Mouse (Mus musculus): ENCODE results near the gene Liph. TPM values are rescaled to one million over a fixed set of nuclear protein-coding genes. Genes with fewer than 3 reads are reported as not detected.

Liph gene
- polyA plus RNA-seq, 2 experiments: 1.6 to 2.8 TPM

- Histone ChIP-seq H3K36me3 (ENCODE audit: control insufficient read depth, insufficient read depth, low read length) (no peaks in the 10 kb centered on the region), H3K4me3 (replicated peaks; ENCODE audit: low read length) (peak overlapping the region; percentile 5; the same call in 1 of the 2 replicates), H3K9ac (ENCODE audit: low read depth, low read length, severe bottlenecking) (no peak overlapping the region), H3K27ac (replicated peaks; ENCODE audit: low read depth, low read length) (no peak overlapping the region), H3K27me3 (ENCODE audit: control insufficient read depth, insufficient read depth, low read length) (0 out of 2 replicates have a peak, but pooled peaks cover 5% of the 10 kb centered on the region), H3K4me2 (replicated peaks; ENCODE audit: low read depth, low read length, severe bottlenecking) (peak overlapping the region; percentile 30), H3K4me1 (ENCODE audit: control insufficient read depth, insufficient read depth, low read length) (no peaks in the 10 kb centered on the region), H3K9me3 (ENCODE audit: control insufficient read depth, low read length) (no peaks in the 10 kb centered on the region)
- TF ChIP-seq POLR2A (IDR thresholded peaks at IDR 0.05; ENCODE audit: borderline replicate concordance, extremely low read depth, insufficient read depth, insufficient read length): no peak
- no peak for ATAC-seq (ENCODE audit: low FRiP score, low read depth)
- 6% methylated on average over 16 of the region's 16 CpGs for WGBS
- peak; percentile 20 for DNase-seq (ENCODE audit: low spot score)
Observed at GRCm38 (mm10) chr16:21976203-21976602, 19.3 kb downstream of the Liph start.

GRCm38 (mm10) chr16:21971446-21971845 is 24.0 kb downstream of the Liph start:
- no peaks in the 10 kb centered on the region for H3K9me3 ChIP-seq (ENCODE audit: control insufficient read depth, low read length)
- no peak overlapping the region for H3K4me3 ChIP-seq (replicated peaks; ENCODE audit: low read length)
- no peak overlapping the region for H3K4me2 ChIP-seq (replicated peaks; ENCODE audit: low read depth, low read length, severe bottlenecking)
- 59% methylated on average over 4 of the region's 4 CpGs for WGBS
- ATAC-seq (ENCODE audit: low FRiP score, low read depth) (no peak; the same call in 1 of the 2 replicates), DNase-seq (ENCODE audit: low spot score) (peak; percentile 18)
- 0 out of 2 replicates have a peak, but pooled peaks cover 5% of the 10 kb centered on the region for H3K27me3 ChIP-seq (ENCODE audit: control insufficient read depth, insufficient read depth, low read length)
- no peaks in the 10 kb centered on the region for H3K36me3 ChIP-seq (ENCODE audit: control insufficient read depth, insufficient read depth, low read length)
- H3K9ac ChIP-seq (ENCODE audit: low read depth, low read length, severe bottlenecking): no peak overlapping the region
- H3K27ac ChIP-seq (replicated peaks; ENCODE audit: low read depth, low read length): no peak overlapping the region
- H3K4me1 ChIP-seq (ENCODE audit: control insufficient read depth, insufficient read depth, low read length): no peaks in the 10 kb centered on the region
- TF ChIP-seq POLR2A (IDR thresholded peaks at IDR 0.05; ENCODE audit: borderline replicate concordance, extremely low read depth, insufficient read depth, insufficient read length): no peak

GRCm38 (mm10) chr16:21970536-21970935 is 24.9 kb downstream of the Liph start:
- Histone ChIP-seq H3K27me3 (ENCODE audit: control insufficient read depth, insufficient read depth, low read length) (no peaks in the 10 kb centered on the region), H3K9me3 (ENCODE audit: control insufficient read depth, low read length) (no peaks in the 10 kb centered on the region), H3K36me3 (ENCODE audit: control insufficient read depth, insufficient read depth, low read length) (no peaks in the 10 kb centered on the region), H3K9ac (ENCODE audit: low read depth, low read length, severe bottlenecking) (no peak overlapping the region), H3K4me2 (replicated peaks; ENCODE audit: low read depth, low read length, severe bottlenecking) (no peak overlapping the region), H3K4me3 (replicated peaks; ENCODE audit: low read length) (no peak overlapping the region), H3K4me1 (ENCODE audit: control insufficient read depth, insufficient read depth, low read length) (no peaks in the 10 kb centered on the region), H3K27ac (replicated peaks; ENCODE audit: low read depth, low read length) (no peak overlapping the region)
- 86% methylated on average over 6 of the region's 6 CpGs for WGBS
- TF ChIP-seq POLR2A (IDR thresholded peaks at IDR 0.05; ENCODE audit: borderline replicate concordance, extremely low read depth, insufficient read depth, insufficient read length): no peak
- no peak for DNase-seq (ENCODE audit: low spot score)
- ATAC-seq (ENCODE audit: low FRiP score, low read depth): no peak

GRCm38 (mm10) chr16:21969874-21970273 is 25.6 kb downstream of the Liph start:
- Histone ChIP-seq H3K36me3 (ENCODE audit: control insufficient read depth, insufficient read depth, low read length) (no peaks in the 10 kb centered on the region), H3K4me3 (replicated peaks; ENCODE audit: low read length) (no peak overlapping the region), H3K27me3 (ENCODE audit: control insufficient read depth, insufficient read depth, low read length) (no peaks in the 10 kb centered on the region), H3K9ac (ENCODE audit: low read depth, low read length, severe bottlenecking) (no peak overlapping the region), H3K9me3 (ENCODE audit: control insufficient read depth, low read length) (no peaks in the 10 kb centered on the region), H3K4me2 (replicated peaks; ENCODE audit: low read depth, low read length, severe bottlenecking) (no peak overlapping the region), H3K27ac (replicated peaks; ENCODE audit: low read depth, low read length) (no peak overlapping the region), H3K4me1 (ENCODE audit: control insufficient read depth, insufficient read depth, low read length) (no peaks in the 10 kb centered on the region)
- no peak for TF ChIP-seq POLR2A (IDR thresholded peaks at IDR 0.05; ENCODE audit: borderline replicate concordance, extremely low read depth, insufficient read depth, insufficient read length)
- no peak for ATAC-seq (ENCODE audit: low FRiP score, low read depth)
- 89% methylated on average over 4 of the region's 5 CpGs for WGBS
- DNase-seq (ENCODE audit: low spot score): no peak

GRCm38 (mm10) chr16:21965576-21965975 is 29.9 kb downstream of the Liph start:
- 64% methylated on average over 3 of the region's 3 CpGs for WGBS

GRCm38 (mm10) chr16:21955591-21955990 is 39.9 kb downstream of the Liph start:
- WGBS: 74% methylated on average over 12 of the region's 12 CpGs
- H3K27me3 ChIP-seq (ENCODE audit: control insufficient read depth, insufficient read depth, low read length): no peaks in the 10 kb centered on the region
- H3K9ac ChIP-seq (ENCODE audit: low read depth, low read length, severe bottlenecking): no peak overlapping the region
- no peaks in the 10 kb centered on the region for H3K4me1 ChIP-seq (ENCODE audit: control insufficient read depth, insufficient read depth, low read length)
- no peak overlapping the region for H3K4me2 ChIP-seq (replicated peaks; ENCODE audit: low read depth, low read length, severe bottlenecking)
- ATAC-seq (ENCODE audit: low FRiP score, low read depth): no peak
- H3K9me3 ChIP-seq (ENCODE audit: control insufficient read depth, low read length): no peaks in the 10 kb centered on the region
- no peaks in the 10 kb centered on the region for H3K36me3 ChIP-seq (ENCODE audit: control insufficient read depth, insufficient read depth, low read length)
- H3K27ac ChIP-seq (replicated peaks; ENCODE audit: low read depth, low read length): no peak overlapping the region
- no peak for TF ChIP-seq POLR2A (IDR thresholded peaks at IDR 0.05; ENCODE audit: borderline replicate concordance, extremely low read depth, insufficient read depth, insufficient read length)
- no peak for DNase-seq (ENCODE audit: low spot score)
- H3K4me3 ChIP-seq (replicated peaks; ENCODE audit: low read length): no peak overlapping the region

More at GRCm38 (mm10) chr16:21965576-21965975, 29.9 kb downstream of the Liph start:
- no peak for TF ChIP-seq POLR2A (IDR thresholded peaks at IDR 0.05; ENCODE audit: borderline replicate concordance, extremely low read depth, insufficient read depth, insufficient read length)
- no peaks in the 10 kb centered on the region for H3K4me1 ChIP-seq (ENCODE audit: control insufficient read depth, insufficient read depth, low read length)
- no peak for DNase-seq (ENCODE audit: low spot score)
- H3K9ac ChIP-seq (ENCODE audit: low read depth, low read length, severe bottlenecking): no peak overlapping the region
- ATAC-seq (ENCODE audit: low FRiP score, low read depth): no peak
- H3K4me3 ChIP-seq (replicated peaks; ENCODE audit: low read length): no peak overlapping the region
- H3K4me2 ChIP-seq (replicated peaks; ENCODE audit: low read depth, low read length, severe bottlenecking): no peak overlapping the region
- H3K36me3 ChIP-seq (ENCODE audit: control insufficient read depth, insufficient read depth, low read length): no peaks in the 10 kb centered on the region
- no peak overlapping the region for H3K27ac ChIP-seq (replicated peaks; ENCODE audit: low read depth, low read length)
- H3K27me3 ChIP-seq (ENCODE audit: control insufficient read depth, insufficient read depth, low read length): no peaks in the 10 kb centered on the region
- no peaks in the 10 kb centered on the region for H3K9me3 ChIP-seq (ENCODE audit: control insufficient read depth, low read length)

Data from limb, embryonic 14.5 days (tissue).